ENCODE assay signal across 13 mouse cellular contexts in the genomic region with DNA sequence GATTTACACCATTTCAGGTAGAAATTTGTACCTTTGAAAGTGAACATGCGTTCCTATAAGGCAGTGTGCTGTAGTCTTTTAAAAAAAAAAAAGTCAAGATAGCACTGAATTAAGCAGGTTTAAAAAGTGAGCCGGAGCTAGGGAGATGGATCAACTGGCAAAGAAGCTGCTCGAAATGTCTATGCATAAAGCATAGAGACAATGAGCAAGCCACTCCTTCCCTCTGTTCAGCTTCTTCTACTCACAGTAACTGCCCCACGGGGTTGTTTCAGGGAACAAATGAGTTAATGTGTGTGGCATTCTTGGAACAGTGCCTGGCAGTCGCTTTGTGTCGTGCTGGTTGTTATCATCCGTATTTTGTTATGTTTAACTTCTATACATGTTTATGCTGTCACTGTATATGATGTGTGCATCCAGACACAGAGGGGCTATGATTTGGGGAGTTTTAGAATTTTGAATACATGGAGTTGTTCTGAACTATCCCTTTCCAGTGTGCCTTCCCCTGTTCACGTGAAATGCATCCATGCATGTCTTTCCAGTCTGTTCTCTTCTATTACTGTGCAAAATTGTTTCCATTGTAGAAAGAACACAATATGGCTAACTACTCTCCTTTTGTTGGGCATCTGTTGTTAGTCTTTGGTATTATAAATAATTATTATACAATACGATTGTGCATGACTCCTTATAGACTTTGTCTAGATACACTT.
DNase-seq lines count a peak whose midpoint lies in the region; ATAC-seq and TF ChIP-seq lines count a peak whose summit lies in the region.
"Had no signal": no experiment of that assay in that cellular context is flagged by ENCODE, and none has a peak within 500 bp of the region (broad histone marks: within the 10 kb centered on the region; RNA-seq: fewer than 3 reads in every experiment).

No protein-coding gene starts in this region.

- WGBS in heart, postnatal 0 days, result 36% methylated on average over 9 of the region's 9 CpGs
- 61% methylated on average over 9 of the region's 9 CpGs for WGBS in heart, embryonic 10.5 days
- WGBS in hindbrain, embryonic 13.5 days, result 31% methylated on average over 9 of the region's 9 CpGs

- H3K9me3 ChIP-seq in heart, postnatal 0 days (replicated peaks; ENCODE audit: control insufficient read depth, low read length), result no peaks in the 10 kb centered on the region
- H3K9me3 ChIP-seq in heart, embryonic 10.5 days, result no peaks in the 10 kb centered on the region
- H3K9me3 ChIP-seq in hindbrain, embryonic 13.5 days, result no peaks in the 10 kb centered on the region

- no peak overlapping the region for H3K9ac ChIP-seq in heart, postnatal 0 days (replicated peaks; ENCODE audit: low read depth, low read length)
- no peak overlapping the region for H3K9ac ChIP-seq in hindbrain, embryonic 13.5 days
- H3K9ac ChIP-seq: liver, postnatal 0 days had no signal

- no peak overlapping the region for H3K27ac ChIP-seq in heart, postnatal 0 days (ENCODE audit: low read depth)
- no peak overlapping the region for H3K27ac ChIP-seq in heart, embryonic 10.5 days
- peak overlapping the region; percentile 35; the same call in 1 of the 2 replicates for H3K27ac ChIP-seq in hindbrain, embryonic 13.5 days

- peaks cover 17% of the 10 kb centered on the region for H3K4me1 ChIP-seq in heart, postnatal 0 days (ENCODE audit: control insufficient read depth, insufficient read depth)
- H3K4me1 ChIP-seq in heart, embryonic 10.5 days, result peaks cover 42% of the 10 kb centered on the region
- H3K4me1 ChIP-seq in hindbrain, embryonic 13.5 days (replicated peaks), result peaks cover 16% of the 10 kb centered on the region; the same call in 1 of the 2 replicates

- no peak overlapping the region for H3K4me3 ChIP-seq in heart, postnatal 0 days (ENCODE audit: low read depth, low read length)
- H3K4me3 ChIP-seq in heart, embryonic 10.5 days, result no peak overlapping the region
- no peak overlapping the region for H3K4me3 ChIP-seq in hindbrain, embryonic 13.5 days

- H3K27me3 ChIP-seq in heart, postnatal 0 days (ENCODE audit: control insufficient read depth, insufficient read depth, low read length), result no peaks in the 10 kb centered on the region
- no peaks in the 10 kb centered on the region for H3K27me3 ChIP-seq in heart, embryonic 10.5 days (ENCODE audit: insufficient read depth, poor library complexity, severe bottlenecking)
- no peaks in the 10 kb centered on the region for H3K27me3 ChIP-seq in hindbrain, embryonic 13.5 days

- no peak for ATAC-seq in heart, postnatal 0 days (ENCODE audit: insufficient read depth, low read depth)
- no peak for ATAC-seq in hindbrain, embryonic 13.5 days (ENCODE audit: low FRiP score)
- ATAC-seq: liver, postnatal 0 days had no signal

- no peak for DNase-seq in heart, postnatal 0 days (ENCODE audit: low spot score)
- DNase-seq in heart, embryonic 10.5 days (ENCODE audit: low spot score), result no peak
- DNase-seq in lung, postnatal 4 days, result peak; percentile 23 to 26
- DNase-seq in lung, postnatal 10 days, result no peak
- DNase-seq in cerebellum, postnatal 14 days, result peak; percentile 44 to 58
- no peak for DNase-seq in urinary bladder, postnatal 10 days (ENCODE audit: low spot score)
- DNase-seq in T-cell, adult 2 months (ENCODE audit: low spot score), result no peak
- DNase-seq: adrenal gland, postnatal 36 days; gastrocnemius, postnatal 14 days; heart, postnatal 14 days; kidney, postnatal 10 days; liver, postnatal 0 days had no signal

- no peak for TF ChIP-seq CTCF in heart, postnatal 0 days (IDR thresholded peaks at IDR 0.05; ENCODE audit: low read depth)

- H3K4me2 ChIP-seq in heart, postnatal 0 days (ENCODE audit: low read depth, low read length), result 0 out of 2 replicates have a peak overlapping the region, but pooled peaks have one; percentile 0
- no peak overlapping the region for H3K4me2 ChIP-seq in hindbrain, embryonic 13.5 days

- no peaks in the 10 kb centered on the region for H3K36me3 ChIP-seq in heart, postnatal 0 days (replicated peaks; ENCODE audit: control insufficient read depth, insufficient read depth, low read length)
- H3K36me3 ChIP-seq in heart, embryonic 10.5 days, result no peaks in the 10 kb centered on the region
- no peaks in the 10 kb centered on the region for H3K36me3 ChIP-seq in hindbrain, embryonic 13.5 days

- TF ChIP-seq EP300 in heart, postnatal 0 days (IDR thresholded peaks at IDR 0.05; ENCODE audit: low read depth), result no peak

Comparison
In these comparisons a context has a peak if more than half of its experiments do, and no peak if none do; other contexts are left out.
1. DNase-seq: peak in lung, postnatal 4 days (2 of 2) and cerebellum, postnatal 14 days (2 of 2); none in heart, postnatal 0 days (single experiment), heart, embryonic 10.5 days (single experiment), lung, postnatal 10 days (single experiment), urinary bladder, postnatal 10 days (single experiment) and T-cell, adult 2 months (single experiment).